Mouse (Mus musculus) left cerebral cortex, postnatal 4 days (tissue): ENCODE measurements around the gene Phkg1. TPM values are rescaled to one million over a fixed set of nuclear protein-coding genes. Genes with fewer than 3 reads are reported as not detected.

Experiments used
- DNase-seq: peaks from one replicate; pipeline ENCODE4 v3.0.0-alpha.2; 2022
- intact Hi-C: fragments of 180-260 bp; cut with DNase I; formaldehyde crosslinking; loops from one replicate; pipeline ENCODE4 v1.15.1; 2025
- total RNA-seq, 2 experiments: library from RNA; stranded (reverse); gene quantifications; 2 replicates each; pipeline ENCODE4 v1.2.3; 2021

The Phkg1 gene
- total RNA-seq, 2 experiments from 2014 or later: 2.5 to 3.4 TPM

GRCm38 (mm10) chr5:129846752-129847557 lies 51.4 kb downstream of the Phkg1 start, which contains the start of gene Sumf2:
Gene Sumf2 (plus strand): TSS chr5:129846986.
- intact Hi-C loops: no loop called here
- peak; percentile 95 for DNase-seq

GRCm38 (mm10) chr5:129844848-129845247 lies 53.5 kb downstream of the Phkg1 start:
- intact Hi-C loops: no loop called here
- DNase-seq: no peak

Other genes with a start within 250 kb of the Phkg1 start
- 1 to 10 TPM; 8.2 to 8.6 TPM for gene Zfp11, start 228.4 kb downstream of the Phkg1 start, total RNA-seq
- not detected for gene Sept14, start 190.0 kb downstream of the Phkg1 start, total RNA-seq
- gene Mrps17, start 183.1 kb downstream of the Phkg1 start, total RNA-seq: 10 to 100 TPM; 73.9 to 74.6 TPM
- gene Nipsnap2, start 173.5 kb downstream of the Phkg1 start, total RNA-seq: 10 to 100 TPM; 55.2 to 59.7 TPM
- 10 to 100 TPM; 18.3 to 20.2 TPM for gene Psph, start 111.1 kb downstream of the Phkg1 start, total RNA-seq
- gene Sumf2, start 51.6 kb downstream of the Phkg1 start, total RNA-seq: 10 to 100 TPM; 19.7 to 20.9 TPM
- 100 to 1,000 TPM; 310 to 317 TPM for gene Chchd2, start 11.1 kb downstream of the Phkg1 start, total RNA-seq
- 10 to 100 TPM in 1 of 2 experiments, 1 to 10 TPM in 1; 9.5 to 10.8 TPM for gene Zbed5, start 2.8 kb downstream of the Phkg1 start, total RNA-seq
- gene Nupr1l, start 10.0 kb upstream of the Phkg1 start, total RNA-seq: 1 to 10 TPM; 2.4 to 3.6 TPM
- gene Vkorc1l1, start 43.4 kb upstream of the Phkg1 start, total RNA-seq: 10 to 100 TPM; 53.8 to 55.3 TPM
- 10 to 100 TPM; 12.2 to 12.8 TPM for gene Gusb, start 104.5 kb upstream of the Phkg1 start, total RNA-seq
- gene Asl, start 130.7 kb upstream of the Phkg1 start, total RNA-seq: 10 to 100 TPM; 31.0 to 34.9 TPM
- 10 to 100 TPM; 44.4 to 49.5 TPM for gene Crcp, start 130.7 kb upstream of the Phkg1 start, total RNA-seq
- 10 to 100 TPM; 33.8 to 38.2 TPM for gene Tpst1, start 174.8 kb upstream of the Phkg1 start, total RNA-seq
- gene Kctd7, start 246.3 kb upstream of the Phkg1 start, total RNA-seq: 10 to 100 TPM; 17.3 to 19.7 TPM